Mouse (Mus musculus) embryo, embryonic 9.5 days (tissue): ENCODE measurements at regions not wholly inside any gene's neighbourhood (a gene's known extent, or its start where the extent isn't known, plus 50 kb on each side); places are given as distances from the start of the nearest gene placed in this dataset.

Source experiments
- DNase-seq: peaks from one replicate; pipeline ENCODE4 v3.0.0-alpha.2; 2017; ENCODE audit errors: extremely low spot score

DNA sequence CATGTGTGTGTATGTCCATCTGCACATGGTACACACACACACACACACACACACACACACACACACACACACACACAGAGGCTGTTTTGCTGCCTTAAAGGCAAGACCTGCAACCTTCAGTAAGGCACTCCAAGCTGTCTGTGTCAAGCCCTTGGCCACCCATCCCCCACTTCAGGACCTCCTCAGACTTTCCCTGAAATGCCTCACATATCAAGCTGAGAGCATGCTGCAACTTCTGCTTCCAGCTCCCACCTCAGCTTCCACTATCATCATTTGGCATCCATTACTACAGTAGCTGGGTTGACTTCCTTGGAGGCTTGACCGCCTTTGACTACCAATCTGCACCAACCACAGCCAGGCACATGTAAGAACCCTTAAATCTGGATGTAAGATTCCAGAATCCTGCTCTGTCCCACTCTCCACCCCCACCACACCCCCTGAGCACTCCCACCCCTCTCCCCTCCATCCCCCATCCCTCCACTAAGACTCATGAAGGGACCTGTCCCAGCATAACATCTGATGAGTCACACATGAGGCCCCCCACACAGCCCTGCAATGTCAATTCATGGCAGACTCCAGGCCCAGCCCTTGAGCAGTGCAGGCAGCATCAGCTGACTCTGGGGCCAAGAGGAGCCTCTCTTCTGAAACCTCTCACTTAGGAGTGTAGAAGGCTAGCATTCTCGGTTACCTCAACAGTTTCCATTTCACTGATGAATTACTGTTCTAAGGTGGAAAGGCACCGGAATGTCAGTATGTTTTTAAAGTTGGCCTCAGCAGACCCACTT lies 196.8 kb upstream of the Dio3 start:
- DNase-seq: no peak

DNA sequence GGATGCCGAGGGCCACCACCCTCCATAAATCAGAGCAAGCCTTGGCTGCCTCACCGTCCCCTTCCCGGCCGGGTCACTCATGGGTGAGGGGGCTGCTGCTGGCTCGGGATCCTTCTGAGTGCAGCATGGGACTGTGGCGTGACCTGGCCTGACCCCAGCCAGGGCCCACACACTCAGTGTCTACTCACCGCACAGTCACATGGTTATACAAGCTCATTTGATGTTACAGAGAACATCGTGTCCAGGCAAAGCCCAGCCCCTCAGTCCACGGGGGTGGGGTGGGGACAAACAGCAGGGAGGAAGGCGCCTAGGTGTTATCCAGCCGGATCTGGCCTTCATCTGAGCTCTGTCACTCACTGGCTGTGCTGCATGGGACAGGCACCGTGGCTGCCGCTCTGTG lies 195.9 kb upstream of the Dio3 start:
- DNase-seq: peak; percentile 56

DNA sequence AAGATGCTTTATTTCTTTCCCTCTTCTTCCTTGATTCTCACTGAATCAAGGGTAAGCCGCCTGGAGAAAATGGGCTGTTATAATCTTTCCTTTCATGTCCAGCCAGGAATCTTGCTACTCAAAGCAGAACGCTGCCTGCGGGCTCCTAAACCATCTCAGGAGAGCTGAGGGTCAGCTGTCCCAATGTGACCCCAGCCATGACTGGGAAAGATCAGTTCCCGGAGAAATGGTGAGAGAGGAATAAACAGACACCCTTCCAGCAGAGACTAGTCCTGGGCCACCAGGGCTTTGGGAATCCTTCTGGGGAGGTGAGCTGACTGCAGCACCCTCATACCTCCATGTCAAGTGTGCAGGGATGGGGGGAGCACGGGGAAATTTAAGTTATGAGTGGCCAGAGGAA lies 195.4 kb upstream of the Dio3 start:
- no peak for DNase-seq

DNA sequence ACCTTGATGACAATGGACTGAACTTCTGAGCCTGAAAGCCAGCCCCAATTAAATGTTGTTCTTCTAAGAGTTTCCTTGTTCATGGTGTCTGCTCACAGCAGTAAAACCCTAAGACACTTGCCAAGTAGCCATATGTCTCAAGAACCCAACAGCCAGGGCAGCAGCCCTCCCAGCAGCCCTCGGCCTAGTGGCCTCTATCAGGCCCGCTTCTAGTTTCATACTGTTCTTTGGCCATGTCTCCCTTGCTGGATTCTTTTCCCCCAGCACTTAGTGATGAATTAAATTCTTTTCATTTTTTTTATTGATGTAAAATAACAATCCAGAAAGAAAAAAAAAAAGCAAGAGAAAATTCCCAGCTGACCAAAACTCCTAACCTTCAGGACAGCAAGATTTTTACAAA lies 191.9 kb upstream of the Dio3 start:
- DNase-seq: no peak

DNA sequence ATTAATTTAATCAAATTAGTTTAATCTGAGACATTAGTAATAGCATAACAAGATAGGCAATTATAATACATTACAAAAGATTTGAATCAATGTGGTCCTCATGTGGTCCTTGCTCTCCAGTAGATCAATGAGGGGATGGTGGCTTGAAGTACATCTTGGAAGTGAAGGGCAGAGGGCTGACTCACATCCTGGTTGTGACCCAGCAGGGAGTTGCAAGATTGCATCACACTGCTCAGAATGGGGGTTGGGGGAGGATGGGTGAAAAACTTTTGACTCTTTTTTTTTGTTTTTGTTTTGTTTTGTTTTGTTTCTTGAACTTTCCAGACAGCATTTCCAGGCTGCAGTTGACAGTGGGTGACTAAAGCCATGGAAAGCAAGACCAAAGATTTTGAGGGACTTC lies 191.1 kb upstream of the Dio3 start:
- DNase-seq: no peak

DNA sequence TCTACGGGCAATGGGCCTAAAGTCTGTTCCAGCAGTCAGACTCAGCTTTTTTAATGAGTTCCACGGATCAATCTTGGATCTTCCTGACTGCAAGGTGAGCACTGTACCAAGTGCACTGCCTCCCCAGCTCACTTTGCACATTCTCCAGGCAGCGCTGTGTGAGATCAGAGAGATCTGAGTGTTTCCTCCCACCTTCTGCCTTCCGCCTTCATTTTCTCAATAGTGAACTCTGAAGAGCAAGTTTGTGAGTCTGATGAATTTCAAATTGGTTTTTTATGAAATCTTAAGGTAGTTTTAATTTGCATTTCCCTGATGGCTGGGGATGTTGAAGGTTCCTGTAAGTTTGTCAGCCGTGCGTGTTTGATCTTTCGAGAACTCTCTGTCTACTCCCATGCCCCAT lies 176.7 kb upstream of the Dio3 start:
- no peak for DNase-seq

DNA sequence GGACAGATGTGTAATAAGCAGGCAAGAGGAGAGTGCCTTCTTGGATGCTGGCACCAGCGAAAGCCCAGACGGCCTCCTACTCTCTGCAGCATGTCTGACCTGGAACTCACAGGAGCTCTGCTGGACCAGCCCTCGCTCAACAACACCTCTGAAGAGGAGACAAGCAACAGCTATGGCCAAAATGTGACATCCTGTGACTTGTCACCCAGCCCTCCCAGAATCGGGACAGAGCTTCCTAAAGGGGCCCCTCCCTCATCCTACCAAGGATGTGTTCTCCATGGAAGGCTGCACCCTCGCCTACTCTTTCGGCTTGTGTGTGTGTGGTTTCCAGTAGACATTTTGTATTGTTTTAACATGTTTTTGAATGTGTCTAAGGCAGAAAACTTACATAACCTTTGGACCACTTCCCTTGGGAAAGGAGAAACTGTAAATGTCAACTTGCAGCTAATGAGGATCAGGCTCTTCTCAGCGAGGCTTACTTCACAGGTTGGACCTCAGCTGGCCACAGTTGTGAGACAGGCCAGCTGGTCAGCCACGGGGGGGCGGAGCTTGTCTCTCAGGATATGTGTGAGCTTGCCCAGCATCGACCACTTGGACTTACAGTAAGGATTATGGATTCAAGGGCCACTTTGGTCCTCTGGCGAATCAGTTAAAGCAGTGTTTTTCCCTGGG lies 166.7 kb upstream of the Dio3 start:
- DNase-seq: no peak

DNA sequence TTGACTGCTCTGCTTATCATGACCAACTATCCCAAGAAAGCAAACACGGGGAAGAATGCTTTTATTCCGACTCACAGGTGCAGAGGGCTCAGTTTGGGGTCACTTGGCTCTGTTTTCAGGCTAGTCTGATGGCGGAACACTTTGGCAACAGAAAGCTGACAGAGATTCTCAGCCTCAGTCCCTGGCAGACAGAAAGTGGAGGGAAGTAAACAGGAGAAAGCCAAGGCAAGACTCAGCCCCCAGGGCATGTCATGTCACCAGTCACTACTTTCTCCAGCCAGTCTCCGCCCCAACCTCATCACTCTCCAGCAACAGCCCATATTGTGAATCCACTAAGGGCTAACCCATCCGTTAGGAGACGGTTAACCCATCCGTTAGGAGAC lies 166.2 kb upstream of the Dio3 start:
- no peak for DNase-seq

DNA sequence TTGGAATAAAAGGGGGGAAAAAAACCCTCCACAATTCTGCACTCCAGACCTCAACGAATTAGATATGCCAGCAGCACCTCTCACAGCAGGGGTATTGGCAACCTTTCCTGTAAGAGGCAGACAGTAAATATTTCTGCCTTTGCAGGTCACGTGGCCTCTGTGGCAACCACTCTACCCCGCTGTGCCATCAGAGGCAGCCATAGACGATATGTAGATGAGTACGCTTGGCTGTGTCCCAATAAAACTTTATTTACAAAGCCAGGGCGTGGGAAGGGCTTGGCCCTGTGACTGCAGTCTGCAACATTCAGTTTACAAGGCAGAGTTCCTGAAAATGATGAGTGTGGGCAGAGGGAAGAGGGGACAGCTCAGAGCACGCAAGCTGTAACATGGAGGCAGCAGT lies 158.7 kb upstream of the Dio3 start:
- no peak for DNase-seq

DNA sequence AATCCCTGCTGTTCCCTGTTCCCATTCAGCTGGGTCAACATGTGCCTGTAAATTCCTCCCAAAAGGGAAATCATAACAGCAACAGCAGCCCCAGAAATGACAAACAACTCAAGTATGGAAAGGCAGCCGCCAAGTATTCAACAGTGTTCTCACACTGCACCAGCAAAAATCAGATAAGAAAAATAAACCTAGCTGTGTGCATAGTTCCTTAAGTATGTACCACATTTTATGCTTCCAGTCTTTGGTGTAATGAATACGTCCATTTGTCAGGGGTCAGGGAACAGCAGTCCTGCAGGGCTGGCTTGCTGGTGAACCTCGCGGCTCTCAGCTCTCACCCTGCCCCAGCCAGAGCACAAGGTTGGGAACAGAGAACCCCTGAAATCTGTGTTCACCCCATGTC lies 155.9 kb upstream of the Dio3 start:
- DNase-seq: no peak

DNA sequence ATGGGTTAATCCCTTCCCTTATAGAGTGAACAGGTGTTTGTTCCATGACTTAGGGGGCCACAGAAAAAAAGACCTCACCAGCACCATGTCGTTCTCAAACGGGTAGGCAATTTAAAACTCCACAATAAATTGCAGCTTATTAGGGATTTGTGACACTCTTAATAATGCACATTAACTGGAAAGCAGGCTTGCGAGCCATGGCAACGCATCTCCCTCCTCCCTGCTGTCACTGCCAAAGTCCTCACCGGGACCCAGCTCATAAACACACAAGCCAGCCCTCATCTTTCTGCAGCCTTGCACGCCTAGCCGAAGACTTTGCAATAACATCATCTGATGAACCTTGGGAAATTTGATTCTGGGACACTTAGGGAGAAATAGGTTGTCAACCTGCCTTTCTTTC lies 152.3 kb upstream of the Dio3 start:
- no peak for DNase-seq

DNA sequence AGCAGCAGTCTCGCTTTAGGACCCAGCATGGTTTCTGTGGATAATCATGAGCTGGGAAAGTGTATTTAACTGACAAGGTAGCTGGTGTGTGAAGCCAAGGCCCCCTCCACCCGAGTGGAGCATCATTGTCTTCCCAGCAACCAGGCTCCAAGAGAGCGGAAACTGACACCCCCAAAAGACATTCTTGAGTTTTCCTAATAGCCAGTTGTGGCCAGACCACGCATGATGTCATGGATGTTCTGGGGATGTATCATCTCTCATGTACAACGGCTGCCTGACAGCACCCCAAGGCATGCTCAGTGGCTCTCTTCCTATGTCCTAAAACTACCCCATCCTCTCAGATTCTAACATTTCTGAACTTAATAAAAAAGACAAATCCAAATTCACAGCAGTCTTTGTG lies 133.5 kb upstream of the Dio3 start:
- no peak for DNase-seq

DNA sequence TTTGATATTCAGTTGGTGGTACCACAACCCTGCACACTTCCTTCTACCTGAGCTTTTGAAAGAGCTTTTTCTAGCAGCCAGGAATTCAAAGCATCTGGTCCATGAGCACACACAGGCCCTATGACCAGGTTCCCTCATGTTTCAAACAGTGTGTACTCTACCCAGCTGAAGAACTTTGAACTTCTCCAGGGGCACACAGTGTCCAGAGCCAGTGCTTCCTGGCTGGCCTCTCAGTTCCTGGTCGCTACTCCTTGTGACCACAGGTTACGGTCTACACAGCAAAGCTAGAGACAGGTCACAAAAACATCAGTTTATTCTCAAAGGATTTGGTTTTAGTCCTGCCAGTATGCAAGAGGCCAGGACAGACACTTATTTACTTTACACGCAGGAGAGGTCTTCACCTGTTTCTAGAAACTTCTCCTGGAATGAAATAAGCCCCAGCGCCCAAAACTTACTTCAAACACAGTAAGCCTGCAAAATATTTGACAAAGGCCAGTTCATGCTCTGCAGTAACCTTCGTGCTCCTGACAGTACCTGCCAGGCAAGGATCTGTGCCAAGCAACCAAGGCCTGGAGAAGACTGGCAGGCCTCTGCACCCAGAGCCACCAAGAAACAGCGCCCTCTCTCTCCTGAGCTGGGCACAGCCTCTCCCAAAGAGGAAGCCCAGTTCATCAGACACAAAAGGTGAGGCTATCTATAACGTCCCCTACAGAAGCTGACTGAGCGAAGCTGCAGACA lies 124.5 kb upstream of the Dio3 start:
- no peak for DNase-seq

DNA sequence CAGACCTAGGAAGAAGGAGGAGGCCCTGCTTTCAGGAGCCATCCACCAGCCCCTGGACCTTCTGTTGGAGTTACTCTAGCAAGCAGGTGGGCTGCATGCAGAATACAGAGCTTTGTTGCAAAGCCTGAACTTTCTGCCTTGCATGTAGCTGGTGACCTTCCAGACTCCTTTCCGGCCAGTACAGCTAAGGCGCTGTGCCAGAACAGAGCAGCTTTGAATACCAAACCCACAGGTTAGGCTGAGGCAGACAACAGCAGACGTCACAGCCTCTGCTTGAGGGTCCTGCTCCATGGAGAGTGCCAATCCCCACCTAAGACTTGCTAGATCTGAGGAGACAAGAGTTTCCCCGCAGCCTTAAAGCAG lies 123.9 kb upstream of the Dio3 start:
- no peak for DNase-seq

DNA sequence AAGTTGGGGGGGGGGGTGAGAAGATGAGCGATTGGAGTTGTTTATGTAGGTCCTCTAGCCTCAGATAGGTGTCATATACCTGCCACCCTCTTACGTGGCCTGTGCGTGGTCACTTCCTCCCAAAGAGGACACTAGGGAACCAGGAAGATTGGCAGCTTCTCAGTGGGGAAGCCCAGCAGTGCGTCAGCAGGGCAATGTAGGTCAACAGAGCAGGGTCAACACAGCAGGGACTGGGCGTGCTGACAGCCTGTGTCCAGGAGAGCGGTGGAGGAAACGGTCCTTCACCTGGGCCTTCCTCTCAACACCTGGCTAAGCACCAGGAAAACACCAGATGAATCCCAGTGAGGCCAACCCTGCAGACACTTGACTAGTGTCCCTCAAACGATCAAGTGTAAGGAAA lies 122.4 kb upstream of the Dio3 start:
- DNase-seq: peak; percentile 4

DNA sequence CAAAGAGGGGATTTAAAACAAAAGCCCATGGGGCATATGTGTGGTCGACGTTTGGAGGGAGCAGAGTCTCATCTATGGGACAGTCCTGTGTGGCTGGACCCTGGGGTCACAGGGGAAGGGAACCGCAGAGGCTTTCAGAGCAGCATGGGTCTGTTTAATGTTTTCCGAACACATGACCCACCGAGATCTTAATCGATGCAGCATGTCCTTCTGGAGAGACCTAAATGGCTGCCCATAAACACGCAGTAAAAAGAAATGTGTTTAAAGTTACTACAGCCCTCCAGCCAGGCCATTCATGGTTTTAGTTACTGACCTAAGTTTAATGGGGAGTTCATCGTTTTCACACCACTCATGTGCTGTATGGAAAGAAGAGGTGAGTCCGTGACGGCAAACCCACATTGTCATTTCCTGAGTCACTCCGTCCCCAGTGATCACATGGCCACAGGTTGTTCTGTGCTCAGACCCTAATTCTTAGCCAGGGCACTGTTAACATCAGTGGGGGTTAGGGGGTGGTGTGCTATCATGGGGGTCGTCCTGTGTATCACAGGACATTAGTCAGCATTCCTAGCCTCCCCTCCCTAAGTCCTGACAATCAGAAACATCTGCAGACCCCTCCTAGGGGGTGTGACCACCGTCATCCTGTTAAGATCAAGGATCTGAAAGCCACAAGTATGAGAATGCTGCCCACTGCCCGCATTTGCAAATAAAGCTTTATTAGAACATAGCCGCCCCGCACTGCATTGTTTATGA lies 120.7 kb upstream of the Dio3 start:
- no peak for DNase-seq

DNA sequence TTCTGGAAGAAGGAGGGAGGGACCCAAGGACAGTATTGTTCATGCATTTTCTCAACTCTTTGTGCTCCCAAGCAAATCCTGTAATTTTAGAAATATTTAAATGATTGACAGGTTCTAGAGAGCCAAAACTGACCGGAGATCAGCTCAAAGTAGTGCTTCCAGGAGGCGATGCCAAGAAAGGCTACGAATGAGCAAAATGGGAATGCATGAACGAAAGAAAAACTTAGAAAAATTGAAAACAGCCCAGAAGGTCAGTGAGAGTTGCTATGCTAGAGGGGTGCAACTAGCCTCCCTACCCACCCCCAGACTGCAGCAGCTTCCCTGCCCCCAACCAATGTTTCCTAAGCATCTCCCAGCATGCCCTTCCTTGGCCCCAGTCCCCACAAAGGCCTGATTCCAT lies 117.6 kb upstream of the Dio3 start:
- no peak for DNase-seq

DNA sequence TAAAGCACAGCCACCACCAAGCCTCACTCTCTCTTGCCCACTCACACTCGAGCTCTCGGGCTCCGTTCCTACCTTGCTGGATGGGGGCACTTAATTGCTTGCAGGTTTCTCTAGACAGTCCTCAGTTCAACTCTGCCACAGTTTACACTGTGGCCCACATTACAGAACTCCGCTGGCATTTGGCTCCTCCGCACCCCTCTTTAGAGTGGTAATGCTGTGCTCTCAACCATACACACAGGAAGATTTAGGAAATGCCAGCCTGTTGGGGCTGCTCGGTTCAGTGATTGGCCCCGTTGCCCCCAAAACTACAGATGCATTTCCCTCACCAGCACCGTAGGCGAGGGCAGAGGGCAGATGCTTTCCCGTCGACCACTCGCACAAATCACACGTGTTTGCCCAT lies 113.4 kb upstream of the Dio3 start:
- no peak for DNase-seq

DNA sequence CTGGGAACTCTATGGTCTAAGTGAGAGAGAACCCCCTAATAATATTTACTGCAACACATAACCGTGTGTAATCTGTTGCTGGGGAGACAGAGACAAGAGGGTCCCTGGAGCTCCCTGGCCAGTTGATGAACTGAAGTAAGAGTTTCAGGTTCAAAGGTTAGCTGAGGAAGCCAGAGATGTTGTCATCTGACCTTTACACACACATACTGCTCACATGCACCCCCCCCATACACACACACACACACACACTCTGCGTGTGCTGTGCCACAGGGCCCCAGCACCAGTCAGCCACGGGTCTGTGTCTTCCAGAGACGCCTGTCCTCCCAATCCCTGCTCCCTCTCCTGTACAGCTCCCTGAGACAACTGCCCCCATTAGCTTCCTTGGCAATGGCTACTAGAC lies 110.5 kb upstream of the Dio3 start:
- no peak for DNase-seq

DNA sequence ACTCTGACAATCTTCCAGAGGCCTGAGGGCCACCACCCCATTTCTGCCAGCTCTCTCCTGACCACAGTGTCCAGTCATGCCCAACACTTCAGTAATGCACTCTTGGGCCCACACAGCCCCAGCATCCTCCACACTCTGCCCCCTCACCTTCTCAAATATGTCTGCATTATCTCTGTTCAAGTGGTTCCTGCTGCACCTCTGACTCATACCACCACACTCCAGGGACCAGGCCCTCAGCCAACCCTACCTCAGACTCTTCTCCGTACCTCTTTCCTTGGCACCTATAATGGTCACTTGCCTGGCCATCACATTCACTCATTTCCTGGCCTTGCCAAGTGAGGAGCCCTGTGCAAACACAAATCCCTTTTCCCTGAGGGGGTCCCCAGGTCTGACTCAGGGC lies 109.6 kb upstream of the Dio3 start:
- no peak for DNase-seq

DNA sequence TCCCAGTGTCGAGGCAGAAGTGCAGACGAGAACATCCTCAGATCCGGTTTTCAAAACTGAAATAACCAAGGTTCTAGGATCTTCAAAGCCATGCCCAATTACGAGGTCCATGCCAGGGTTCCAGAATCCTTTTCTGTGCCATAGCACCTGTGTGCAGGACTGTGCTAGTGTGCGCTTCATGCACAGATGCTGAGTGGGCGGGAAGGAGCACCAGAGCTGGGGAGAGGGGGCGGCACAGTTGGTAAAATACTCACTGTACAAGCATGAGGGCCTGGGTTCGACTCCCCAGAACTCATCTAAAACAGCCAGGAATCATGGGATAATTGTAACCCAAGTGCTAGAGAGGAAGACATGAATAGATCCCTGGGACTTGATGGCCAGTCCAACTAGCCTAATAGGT lies 108.4 kb upstream of the Dio3 start:
- DNase-seq: no peak

DNA sequence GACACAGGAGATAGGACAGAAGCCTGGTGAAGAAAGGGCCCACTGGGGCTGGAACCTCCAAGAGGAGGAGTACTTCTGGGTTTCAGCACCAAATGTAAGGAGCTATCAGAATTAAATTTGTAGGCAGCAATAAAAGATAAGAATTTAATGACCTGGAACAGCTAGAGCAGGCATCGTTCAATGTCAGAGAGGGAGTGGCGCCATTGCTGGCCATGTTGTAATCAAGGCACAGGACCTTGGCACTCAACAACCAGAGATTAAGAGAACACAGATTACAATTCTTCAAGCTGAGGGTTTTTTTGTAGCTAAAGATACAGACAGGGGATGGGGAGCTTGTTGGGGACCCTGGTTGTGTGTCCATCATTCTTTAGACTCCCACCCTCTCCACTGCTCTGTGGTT lies 101.0 kb upstream of the Dio3 start:
- no peak for DNase-seq

DNA sequence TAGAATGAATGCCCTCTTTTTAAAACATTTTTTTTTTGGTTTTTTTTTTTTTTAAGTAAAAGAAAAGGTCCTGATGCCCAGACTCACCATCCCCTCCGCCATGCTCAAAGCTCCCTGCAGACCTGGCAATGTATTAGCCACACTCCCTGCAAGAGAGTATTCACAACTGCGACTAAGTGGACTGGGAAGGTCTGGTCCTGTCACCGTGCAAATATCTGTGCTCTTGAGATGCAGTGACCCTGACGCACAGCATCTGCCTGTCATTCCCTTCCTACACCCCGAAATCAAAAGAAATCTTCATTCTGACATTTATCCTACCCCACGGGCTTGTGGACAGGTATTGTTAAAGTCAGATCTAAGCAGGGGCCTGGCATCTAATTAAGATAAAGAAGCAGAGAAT lies 95.4 kb upstream of the Dio3 start:
- DNase-seq: no peak
